ENCODE assay signal across 17 mouse cellular contexts in genomic region chr14:98728863-98729262, GRCm38 (mm10).
"Had no signal": no experiment of that assay in that cellular context is flagged by ENCODE, and none has a peak within 500 bp of the region (broad histone marks: within the 10 kb centered on the region; RNA-seq: fewer than 3 reads in every experiment).

No protein-coding gene starts in this region.

- H3K9me3 ChIP-seq: neural tube, embryonic 12.5 days; neural tube, embryonic 13.5 days; neural tube, embryonic 15.5 days; stomach, embryonic 15.5 days had no signal

- H3K4me3 ChIP-seq: neural tube, embryonic 12.5 days; neural tube, embryonic 13.5 days; neural tube, embryonic 15.5 days; stomach, embryonic 15.5 days had no signal

- H3K36me3 ChIP-seq: neural tube, embryonic 12.5 days; neural tube, embryonic 13.5 days; neural tube, embryonic 15.5 days; stomach, embryonic 15.5 days had no signal

- H3K9ac ChIP-seq: neural tube, embryonic 12.5 days; neural tube, embryonic 13.5 days; neural tube, embryonic 15.5 days; stomach, embryonic 15.5 days had no signal

- H3K4me2 ChIP-seq: neural tube, embryonic 12.5 days; neural tube, embryonic 13.5 days; neural tube, embryonic 15.5 days; stomach, embryonic 15.5 days had no signal

- H3K27me3 ChIP-seq: neural tube, embryonic 12.5 days; neural tube, embryonic 13.5 days; neural tube, embryonic 15.5 days; stomach, embryonic 15.5 days had no signal

- H3K27ac ChIP-seq: neural tube, embryonic 12.5 days; neural tube, embryonic 13.5 days; neural tube, embryonic 15.5 days; stomach, embryonic 15.5 days; stomach, postnatal 0 days had no signal

- DNase-seq: retina, postnatal 1 day; right cerebral cortex, adult 18-20 months; right cerebral cortex, postnatal 14 days; right cerebral cortex, postnatal 25 days; right cerebral cortex, postnatal 4 days; spleen, adult 18-20 months; thymus, adult 18-20 months; thymus, adult 2 months; thymus, postnatal 14 days; thymus, postnatal 25 days; thymus, postnatal 36 days; thymus, postnatal 4 days had no signal

- H3K4me1 ChIP-seq: neural tube, embryonic 12.5 days; neural tube, embryonic 13.5 days; neural tube, embryonic 15.5 days; stomach, embryonic 15.5 days had no signal
